Mouse (Mus musculus) heart, embryonic 11.5 days (tissue): ENCODE measurements at regions not wholly inside any gene's neighbourhood (a gene's known extent, or its start where the extent isn't known, plus 50 kb on each side); places are given as distances from the start of the nearest gene placed in this dataset.

Source experiments
- ATAC-seq: fragments of 200-750 bp; cut with Nextera tagmentation; replicated peaks from 2 replicates; pipeline ENCODE4 v1.8.0; 2017; ENCODE audit warnings: moderate library complexity; ENCODE audit not compliant: insufficient number of reproducible peaks, low FRiP score, low TSS enrichment
- H3K27ac ChIP-seq: fragments of 300-500 bp; sonication (generic); 2 replicates; pipeline ENCODE4 v1.5.1; 2014; ENCODE audit warnings: mild to moderate bottlenecking, low read depth, low read length
- H3K27me3 ChIP-seq: fragments of 300-500 bp; sonication (generic); 2 replicates; pipeline ENCODE4 v1.6.1; 2014; ENCODE audit warnings: mild to moderate bottlenecking, low read length, mixed read lengths; ENCODE audit not compliant: control insufficient read depth, insufficient read depth
- H3K36me3 ChIP-seq: fragments of 300-500 bp; sonication (generic); 2 replicates; pipeline ENCODE4 v1.6.1; 2014; ENCODE audit warnings: mild to moderate bottlenecking, low read length, moderate library complexity, mixed read lengths; ENCODE audit not compliant: control insufficient read depth, insufficient read depth
- H3K4me1 ChIP-seq: fragments of 300-500 bp; sonication (generic); 2 replicates; pipeline ENCODE4 v1.6.1; 2014; ENCODE audit warnings: low read length; ENCODE audit not compliant: control insufficient read depth, insufficient read depth
- H3K4me2 ChIP-seq: fragments of 300-500 bp; sonication (generic); 2 replicates; pipeline ENCODE4 v1.6.1; 2014; ENCODE audit warnings: mild to moderate bottlenecking, moderate library complexity
- H3K4me3 ChIP-seq: fragments of 300-500 bp; sonication (generic); 2 replicates; pipeline ENCODE4 v1.5.1; 2014; ENCODE audit warnings: low read depth, low read length
- H3K9ac ChIP-seq: fragments of 300-500 bp; sonication (generic); 2 replicates; pipeline ENCODE4 v1.6.1; 2014; ENCODE audit warnings: mild to moderate bottlenecking, low read depth, low read length, moderate library complexity
- H3K9me3 ChIP-seq: fragments of 300-500 bp; sonication (generic); replicated peaks from 2 replicates; pipeline ENCODE4 v1.6.1; 2016; ENCODE audit warnings: low read length; ENCODE audit not compliant: control insufficient read depth
- WGBS: fragments of 180-500 bp; shearing (Covaris S2); extraction: QIAGEN DNeasy Blood & Tissue Kit; methylation state at CpG from one replicate; pipeline ENCODE4 v1.1.7; 2014; ENCODE audit not compliant: insufficient replicate concordance; 5-methylcytosine and 5-hydroxymethylcytosine counted together

DNA sequence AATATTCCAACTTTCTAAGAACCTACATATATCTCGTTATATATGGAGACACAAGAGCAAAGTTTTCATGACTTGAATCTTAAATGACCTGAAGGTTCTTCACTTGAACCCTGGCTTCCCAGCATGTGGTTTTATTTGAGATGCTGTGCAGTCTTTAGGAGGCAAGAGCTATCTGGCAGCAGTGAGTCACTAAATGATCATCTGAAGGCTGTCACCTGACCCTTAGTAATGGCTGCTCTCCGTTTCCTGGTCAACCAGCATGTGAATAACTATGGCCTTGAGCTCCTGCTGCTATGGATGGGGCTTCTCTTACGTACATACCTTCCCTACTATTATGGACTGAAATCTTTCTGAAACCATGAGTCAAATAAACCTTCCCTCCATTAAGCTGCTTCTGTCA lies 149.8 kb upstream of the Zpld1 start:
- Histone ChIP-seq H3K27ac (no peak overlapping the region), H3K4me3 (no peak overlapping the region), H3K9me3 (no peaks in the 10 kb centered on the region), H3K27me3 (no peaks in the 10 kb centered on the region), H3K4me1 (no peaks in the 10 kb centered on the region), H3K4me2 (no peak overlapping the region), H3K36me3 (no peaks in the 10 kb centered on the region), H3K9ac (no peak overlapping the region)
- WGBS = 66% methylated on average over 3 of the region's 3 CpGs
- no peak for ATAC-seq

GRCm38 (mm10) chr16:55442821-55443581 lies 145.2 kb upstream of the Zpld1 start:
- Histone ChIP-seq H3K27me3 (no peaks in the 10 kb centered on the region), H3K9me3 (no peaks in the 10 kb centered on the region), H3K27ac (no peak overlapping the region), H3K4me2 (no peak overlapping the region), H3K9ac (no peak overlapping the region), H3K36me3 (no peaks in the 10 kb centered on the region), H3K4me1 (no peaks in the 10 kb centered on the region), H3K4me3 (no peak overlapping the region)
- ATAC-seq = no peak
- 67% methylated on average over 5 of the region's 5 CpGs for WGBS

DNA sequence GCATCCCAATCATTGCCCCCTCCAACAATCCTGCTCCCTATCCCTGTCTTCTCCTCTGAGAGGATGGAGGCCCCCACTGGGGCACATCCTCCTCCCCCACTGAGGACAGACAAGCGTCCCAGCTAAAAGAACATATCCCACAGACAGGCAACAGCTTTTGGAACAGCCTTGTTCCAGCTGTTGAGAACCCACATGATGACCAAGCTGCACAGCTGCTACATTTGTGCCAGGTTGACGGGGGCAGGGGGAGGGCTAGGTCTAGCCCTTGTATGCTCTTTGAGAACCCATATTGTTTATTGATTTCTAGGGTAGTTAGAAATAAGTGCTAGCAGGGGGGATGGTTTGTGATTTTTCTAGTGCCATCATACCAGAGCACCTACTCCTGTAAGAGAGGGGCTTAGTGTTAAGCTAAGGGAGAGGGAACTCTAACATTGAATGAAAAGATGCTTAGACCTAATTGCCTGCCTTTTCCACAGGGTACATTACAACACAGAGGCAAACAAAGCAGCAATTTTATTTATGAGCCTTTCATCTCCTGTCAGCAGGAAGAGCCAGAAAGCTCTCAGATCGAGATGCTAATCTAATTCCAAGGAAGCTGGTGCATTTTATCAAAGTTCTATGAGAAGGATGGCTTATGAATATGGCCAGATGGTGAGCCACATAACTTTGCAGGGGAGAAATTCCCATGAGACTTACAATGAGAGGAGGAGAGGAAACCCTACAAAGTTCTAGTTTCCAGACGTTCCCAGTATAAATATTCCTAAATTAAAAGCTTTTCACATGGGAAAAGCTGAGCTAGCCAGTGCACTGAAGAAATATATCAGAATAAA lies 137.6 kb upstream of the Zpld1 start:
- Histone ChIP-seq H3K4me2 (no peak overlapping the region), H3K27ac (no peak overlapping the region), H3K9ac (no peak overlapping the region), H3K36me3 (no peaks in the 10 kb centered on the region), H3K4me3 (no peak overlapping the region), H3K9me3 (no peaks in the 10 kb centered on the region), H3K27me3 (no peaks in the 10 kb centered on the region), H3K4me1 (no peaks in the 10 kb centered on the region)
- no peak for ATAC-seq
- WGBS = 51% methylated on average over 4 of the region's 4 CpGs

DNA sequence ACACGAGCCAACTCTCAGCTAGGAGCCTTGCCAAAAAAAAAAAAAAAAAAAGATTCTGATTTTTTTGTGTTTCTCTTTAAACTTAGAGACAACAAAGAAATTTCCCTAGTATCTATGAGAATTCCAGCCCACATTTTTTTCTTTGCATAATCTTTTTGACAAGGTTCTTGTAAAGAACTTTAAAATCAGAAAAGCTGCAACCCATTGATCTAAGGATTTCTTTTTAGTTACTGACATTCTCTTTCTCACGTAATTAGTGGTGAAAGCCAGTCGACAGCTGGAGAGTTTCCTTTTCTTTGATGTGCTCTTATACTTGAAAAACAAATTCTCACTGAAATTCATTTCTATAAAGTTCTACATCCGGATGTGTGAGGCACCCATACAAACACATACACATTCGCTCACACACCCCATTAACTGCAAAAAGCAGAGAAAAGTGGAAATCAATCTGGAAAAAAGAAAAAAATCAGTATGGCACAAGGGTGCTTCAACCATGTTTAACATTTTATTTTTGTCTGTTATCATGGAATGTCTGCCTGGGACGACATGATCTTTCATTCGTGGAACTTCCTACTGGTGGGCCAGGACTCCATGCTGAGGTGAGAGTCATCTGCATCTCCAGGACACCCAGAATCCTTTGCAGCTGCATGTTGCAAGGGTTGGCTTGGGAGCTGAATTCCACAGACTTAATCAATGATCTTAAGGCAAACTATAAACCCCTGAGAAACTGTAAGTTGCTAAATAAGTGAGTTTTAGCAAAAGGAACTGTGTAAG lies 124.0 kb upstream of the Zpld1 start:
- Histone ChIP-seq H3K9me3 (no peaks in the 10 kb centered on the region), H3K27ac (no peak overlapping the region), H3K36me3 (no peaks in the 10 kb centered on the region), H3K9ac (no peak overlapping the region), H3K27me3 (no peaks in the 10 kb centered on the region), H3K4me1 (no peaks in the 10 kb centered on the region), H3K4me3 (no peak overlapping the region), H3K4me2 (no peak overlapping the region)
- no peak for ATAC-seq
- 39% methylated on average over 7 of the region's 7 CpGs for WGBS

GRCm38 (mm10) chr16:55420876-55421568 lies 123.2 kb upstream of the Zpld1 start:
- no peaks in the 10 kb centered on the region for H3K36me3 ChIP-seq
- WGBS = 73% methylated on average over 4 of the region's 4 CpGs
- no peaks in the 10 kb centered on the region for H3K9me3 ChIP-seq
- ATAC-seq = no peak
- no peaks in the 10 kb centered on the region for H3K27me3 ChIP-seq
- H3K4me2 ChIP-seq = no peak overlapping the region
- H3K4me1 ChIP-seq = no peaks in the 10 kb centered on the region
- no peak overlapping the region for H3K27ac ChIP-seq
- no peak overlapping the region for H3K4me3 ChIP-seq
- H3K9ac ChIP-seq = no peak overlapping the region

GRCm38 (mm10) chr16:55418871-55419270 lies 121.1 kb upstream of the Zpld1 start:
- H3K27me3 ChIP-seq = no peaks in the 10 kb centered on the region
- no peak overlapping the region for H3K9ac ChIP-seq
- H3K4me3 ChIP-seq = no peak overlapping the region
- H3K4me2 ChIP-seq = no peak overlapping the region
- H3K9me3 ChIP-seq = no peaks in the 10 kb centered on the region
- no peaks in the 10 kb centered on the region for H3K36me3 ChIP-seq
- WGBS = 84% methylated on average over 3 of the region's 3 CpGs
- no peak for ATAC-seq
- no peaks in the 10 kb centered on the region for H3K4me1 ChIP-seq
- H3K27ac ChIP-seq = no peak overlapping the region

GRCm38 (mm10) chr16:55400818-55401217 lies 103.0 kb upstream of the Zpld1 start:
- ATAC-seq = no peak
- no peaks in the 10 kb centered on the region for H3K9me3 ChIP-seq
- H3K4me1 ChIP-seq = no peaks in the 10 kb centered on the region
- no peak overlapping the region for H3K4me3 ChIP-seq
- H3K27me3 ChIP-seq = no peaks in the 10 kb centered on the region
- H3K36me3 ChIP-seq = no peaks in the 10 kb centered on the region
- no peak overlapping the region for H3K9ac ChIP-seq
- no peak overlapping the region for H3K4me2 ChIP-seq
- no peak overlapping the region for H3K27ac ChIP-seq

GRCm38 (mm10) chr16:55394864-55395263 lies 97.1 kb upstream of the Zpld1 start:
- Histone ChIP-seq H3K9me3 (no peaks in the 10 kb centered on the region), H3K27me3 (no peaks in the 10 kb centered on the region), H3K36me3 (no peaks in the 10 kb centered on the region), H3K9ac (no peak overlapping the region), H3K27ac (no peak overlapping the region), H3K4me1 (no peaks in the 10 kb centered on the region), H3K4me3 (no peak overlapping the region), H3K4me2 (no peak overlapping the region)
- WGBS = 75% methylated on average over 3 of the region's 3 CpGs
- ATAC-seq = no peak
